Mouse (Mus musculus) lung, postnatal 14 days (tissue): Measurements from ENCODE around the gene Tgtp1.
"Not testable (repeated sequence)": the region's sequence is repeated elsewhere in the genome, so short reads cannot be mapped to it uniquely, and the experiment has no call there.

Source experiments
- DNase-seq: peaks from one replicate; pipeline ENCODE4 v3.0.0; 2021

The Tgtp1 gene

GRCm38 (mm10) chr11:48994018-48994417 is at the start of gene Tgtp1:
TSS of gene Tgtp1 (minus strand) at chr11:48994172.
- DNase-seq: not testable (repeated sequence)

GRCm38 (mm10) chr11:49012074-49012473 is 18.1 kb upstream of the Tgtp1 start:
- DNase-seq: not testable (repeated sequence)

DNA sequence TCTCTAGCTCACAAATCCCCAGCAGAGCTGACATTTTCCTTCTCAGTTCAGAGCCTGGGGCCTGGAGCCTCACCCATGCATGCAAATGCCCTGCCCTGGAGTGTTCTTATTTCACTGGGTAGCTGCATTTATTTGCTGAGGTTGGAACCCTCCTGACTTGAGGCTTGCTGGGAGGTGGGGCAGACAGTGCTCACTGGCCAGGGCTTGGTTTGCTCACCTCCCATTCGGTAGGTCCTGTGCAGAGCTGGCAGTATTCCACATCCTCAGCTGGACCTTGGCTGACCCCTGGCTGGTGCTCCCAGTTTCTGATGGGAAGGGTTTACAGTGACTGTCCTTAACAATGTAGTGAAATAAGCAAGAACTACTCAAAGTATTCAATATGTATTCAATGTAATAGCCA is 12.8 kb upstream of the Tgtp1 start:
- not testable (repeated sequence) for DNase-seq

- not testable (repeated sequence) for DNase-seq
Observed at GRCm38 (mm10) chr11:49006317-49006716, 12.3 kb upstream of the Tgtp1 start.

DNA sequence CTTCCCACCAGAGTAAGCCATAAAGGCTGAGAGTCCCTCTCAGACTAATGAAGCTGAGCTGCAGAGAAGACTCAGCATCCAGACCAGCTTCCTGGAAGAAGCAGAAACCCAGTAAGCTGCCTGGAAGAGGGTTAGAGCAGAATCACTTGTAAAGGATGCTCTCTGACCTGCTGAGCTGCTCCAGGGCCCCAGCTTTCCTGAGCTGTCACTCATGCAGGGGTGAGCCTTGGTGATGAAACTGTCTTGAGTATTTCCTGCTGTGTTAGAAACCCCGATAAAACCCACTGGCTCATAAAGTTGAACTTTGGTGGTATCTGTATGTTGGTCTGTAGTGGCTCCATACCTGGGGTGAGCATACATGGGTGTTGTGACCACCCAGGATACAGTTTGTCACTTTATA is 6.4 kb upstream of the Tgtp1 start:
- DNase-seq: not testable (repeated sequence)

DNA sequence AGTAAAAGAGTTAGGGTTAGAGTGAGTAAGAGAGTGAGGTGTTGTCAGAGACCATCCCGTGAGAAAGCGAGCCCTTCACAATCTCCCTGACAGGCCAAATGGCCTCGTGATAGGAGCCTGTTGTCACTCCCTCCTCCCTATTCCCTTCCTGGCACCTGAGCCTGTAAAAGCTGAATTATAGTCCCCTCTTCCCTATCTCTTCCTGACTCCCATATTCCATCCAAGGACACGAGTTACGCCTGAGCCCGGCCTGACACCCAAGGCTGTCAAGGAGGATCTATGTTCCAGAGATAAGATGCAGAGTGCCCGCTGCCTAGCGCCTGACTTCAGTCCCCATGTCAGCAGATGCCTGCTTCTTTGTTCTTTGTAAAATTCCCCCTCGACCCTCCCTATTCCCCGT is 676 bp downstream of the Tgtp1 start:
- not testable (repeated sequence) for DNase-seq

DNA sequence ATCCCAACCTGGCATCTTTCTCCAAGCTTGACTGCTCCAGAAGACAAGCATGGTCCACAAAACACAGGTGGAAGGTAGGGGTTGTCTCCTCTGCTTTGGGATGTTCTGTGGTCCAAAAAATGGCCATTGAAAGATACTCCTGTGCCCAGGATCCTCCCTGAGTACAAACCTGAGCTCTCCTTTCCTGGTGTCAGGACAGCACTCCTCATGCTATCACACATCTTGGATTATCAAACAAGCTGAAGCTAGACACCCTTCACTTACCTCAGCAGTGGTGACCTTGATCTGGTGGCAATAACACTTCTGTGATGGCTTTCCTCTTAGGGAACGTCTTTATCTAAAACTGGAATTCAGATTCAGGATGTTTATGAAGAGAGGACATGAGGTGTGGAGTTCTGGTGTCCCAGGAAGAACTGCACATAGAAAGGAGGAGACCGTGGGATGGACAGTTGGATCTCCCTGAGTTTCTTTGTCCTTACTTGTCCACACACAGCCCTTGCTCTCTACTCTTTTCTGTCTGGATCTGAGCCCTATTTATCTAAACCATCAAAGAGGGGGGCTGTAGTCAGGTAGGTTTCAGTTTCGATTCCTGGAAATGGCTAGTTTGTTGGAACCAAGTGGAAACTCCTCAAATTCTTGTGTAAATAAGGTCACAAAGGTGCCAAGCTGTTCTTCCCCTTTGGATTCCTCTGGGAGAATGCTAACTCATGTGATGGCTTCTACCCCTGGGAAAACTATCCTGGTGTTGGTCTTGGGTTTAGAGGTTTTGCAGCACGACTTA is 2.0 kb downstream of the Tgtp1 start, which contains the start of gene Gm12185:
Gene Gm12185 (minus strand): TSS at position 487 of the 781 bp plus-strand sequence.
- not testable (repeated sequence) for DNase-seq

DNA sequence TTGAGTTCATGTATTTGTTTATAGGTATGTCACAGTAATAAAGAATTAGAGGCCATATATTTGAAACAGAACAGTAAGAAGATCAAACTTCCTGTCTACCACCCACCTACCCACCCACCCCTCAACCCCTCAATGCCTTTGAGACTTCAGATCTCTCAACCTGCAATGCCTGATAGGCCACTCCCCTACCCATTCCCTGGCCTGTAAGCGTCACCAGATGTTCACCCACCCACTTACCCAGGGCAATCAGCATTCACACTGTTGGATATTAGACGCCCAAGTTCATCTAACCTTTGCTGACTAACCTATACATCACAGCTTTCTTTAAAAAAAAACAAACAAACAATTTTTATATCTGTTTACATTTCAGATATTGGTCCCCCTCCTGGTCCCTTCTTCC is 4.0 kb downstream of the Tgtp1 start:
- not testable (repeated sequence) for DNase-seq

DNA sequence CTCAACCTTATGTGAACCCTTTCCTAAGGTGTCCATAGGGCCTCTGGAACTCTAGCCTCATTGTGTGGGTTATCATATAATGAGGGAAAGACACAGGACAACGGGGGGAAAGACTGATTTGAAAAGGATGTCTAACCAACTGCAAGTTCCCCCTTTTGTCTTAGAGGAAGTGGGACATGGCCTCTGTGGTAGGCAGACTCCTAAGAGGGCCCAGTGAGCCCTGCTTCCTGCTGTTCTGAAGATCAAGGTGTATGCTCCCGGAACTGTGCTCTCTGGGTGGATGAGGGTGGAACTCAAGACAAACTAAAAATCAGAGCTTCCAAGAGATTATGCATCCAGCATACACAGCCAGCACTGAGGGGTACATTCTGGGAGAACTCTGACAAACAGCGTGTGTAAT is 5.8 kb downstream of the Tgtp1 start:
- not testable (repeated sequence) for DNase-seq

DNA sequence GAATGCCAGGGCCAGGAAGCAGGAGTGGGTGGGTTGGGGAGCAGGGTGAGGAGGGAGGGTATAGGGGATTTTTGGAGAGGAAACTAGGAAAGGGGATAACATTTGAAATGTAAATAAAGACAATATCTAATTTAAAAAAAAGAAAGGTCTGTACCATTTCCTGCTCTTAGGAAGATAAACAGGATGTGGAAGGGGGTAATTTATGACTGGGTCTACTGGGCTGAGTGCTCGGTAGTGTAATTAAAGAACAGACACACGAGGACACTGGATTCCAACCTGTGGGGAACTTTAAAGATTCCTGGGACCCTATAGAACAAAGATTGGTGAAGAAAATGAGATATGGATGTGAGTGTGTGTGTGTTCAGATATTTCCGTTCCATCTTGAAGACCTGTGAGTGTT is 11.1 kb downstream of the Tgtp1 start:
- DNase-seq: not testable (repeated sequence)

GRCm38 (mm10) chr11:48980052-48980451 is 13.9 kb downstream of the Tgtp1 start:
- DNase-seq: not testable (repeated sequence)

DNA sequence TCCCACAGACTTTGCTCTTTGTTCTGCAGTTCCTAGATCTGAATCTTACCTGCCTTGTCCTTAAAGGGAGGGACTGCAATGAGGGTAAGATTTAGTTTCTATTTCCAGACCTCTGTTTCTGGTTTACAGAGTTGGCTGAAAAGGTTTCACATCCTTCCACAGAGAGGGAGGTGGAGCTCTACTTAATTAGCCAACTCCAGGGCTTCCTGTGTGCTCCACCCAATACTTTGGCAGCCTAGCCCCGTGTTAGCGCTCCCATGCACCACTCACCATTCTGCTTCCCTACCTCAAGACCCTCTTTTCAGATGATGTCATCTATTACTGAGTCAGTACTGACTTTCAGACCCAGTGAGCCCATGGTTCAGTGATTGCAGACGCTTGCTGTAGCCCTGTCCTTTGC is 14.7 kb downstream of the Tgtp1 start, which contains the start of gene 9930111J21Rik1:
Gene 9930111J21Rik1 (minus strand): TSS at position 148 of the 400 bp plus-strand sequence.
- DNase-seq: not testable (repeated sequence)

- DNase-seq: not testable (repeated sequence)
Observed at GRCm38 (mm10) chr11:48978240-48978939, 15.6 kb downstream of the Tgtp1 start, which contains the start of gene Olfr56. TSS of gene Olfr56 (plus strand) at chr11:48978889.

DNA sequence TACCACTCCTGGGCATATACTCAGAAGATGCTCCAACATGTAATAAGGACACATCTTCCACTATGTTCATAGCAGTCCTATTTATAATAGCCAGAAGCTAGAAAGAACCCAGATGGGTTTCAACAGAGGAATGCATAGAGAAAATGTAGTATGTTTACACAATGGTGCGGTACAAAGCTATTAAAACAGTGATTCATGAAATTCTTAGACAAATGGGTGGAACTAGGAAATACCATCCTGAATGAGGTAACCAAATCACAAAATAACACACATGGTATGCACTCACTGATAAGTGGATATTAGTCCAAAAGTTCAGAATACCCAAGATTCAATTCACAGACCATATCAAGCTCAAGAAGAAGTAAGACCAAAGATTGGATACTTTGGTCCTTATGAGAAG is 19.3 kb downstream of the Tgtp1 start:
- DNase-seq: not testable (repeated sequence)

DNA sequence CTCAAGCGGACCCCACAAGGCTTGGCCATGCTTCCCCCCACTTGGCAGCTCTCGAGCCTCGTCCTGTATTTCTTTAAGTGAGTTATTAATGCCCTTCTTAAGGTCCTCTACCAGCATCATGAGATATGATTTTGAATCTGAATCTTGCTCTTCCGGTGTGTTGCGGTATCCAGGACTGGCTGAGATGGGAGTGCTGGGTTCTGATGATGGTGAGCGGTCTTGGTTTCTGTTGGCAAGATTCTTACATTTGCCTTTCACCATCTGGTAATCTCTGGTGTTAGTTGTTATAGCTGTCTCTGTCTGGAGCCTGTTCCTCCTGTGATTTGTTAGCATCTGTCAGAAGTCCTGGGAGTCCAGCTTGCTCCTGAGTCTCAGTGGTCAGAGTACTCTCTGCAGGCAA is 47.9 kb downstream of the Tgtp1 start, which contains the start of gene Psme2b:
Gene Psme2b (minus strand): TSS at position 101 of the 400 bp plus-strand sequence.
- not testable (repeated sequence) for DNase-seq

- DNase-seq: not testable (repeated sequence)
Observed at GRCm38 (mm10) chr11:48939286-48939685, 54.7 kb downstream of the Tgtp1 start.
